Mouse (Mus musculus) liver, embryonic 14.5 days (tissue): ENCODE measurements at regions not wholly inside any gene's neighbourhood (a gene's known extent, or its start where the extent isn't known, plus 50 kb on each side); places are given as distances from the start of the nearest gene placed in this dataset.

Source experiments
- ATAC-seq: fragments of 200-750 bp; cut with Nextera tagmentation; 2 replicates; pipeline ENCODE4 v1.8.0; 2017; ENCODE audit warnings: moderate number of reproducible peaks, mild to moderate bottlenecking, moderate library complexity; ENCODE audit not compliant: insufficient read depth
- DNase-seq, 3 experiments: peaks; one replicate each; pipeline ENCODE4 v3.0.0-alpha.2; 2012 to 2013; ENCODE audit warnings: low read depth in 3 of 3, low spot score in 3 of 3
- H3K27ac ChIP-seq: fragments of 300-500 bp; sonication (generic); 2 replicates; pipeline ENCODE4 v1.5.1; 2014; ENCODE audit warnings: moderate library complexity, mild to moderate bottlenecking, control low read depth, inconsistent platforms
- H3K27me3 ChIP-seq: fragments of 300-500 bp; sonication (generic); 2 replicates; pipeline ENCODE4 v1.6.1; 2014; ENCODE audit warnings: mild to moderate bottlenecking, low read length, moderate library complexity; ENCODE audit not compliant: control insufficient read depth, insufficient read depth
- H3K36me3 ChIP-seq: fragments of 300-500 bp; sonication (generic); replicated peaks from 2 replicates; pipeline ENCODE4 v1.6.1; 2014; ENCODE audit warnings: low read depth; ENCODE audit not compliant: control insufficient read depth, insufficient read depth
- H3K4me1 ChIP-seq, 2 experiments: fragments of 200-500 bp in 1 of 2; fragments of 300-500 bp in 1 of 2; sonication (generic) in 1 of 2; replicated peaks; 2 replicates each; pipeline ENCODE4 v1.6.1; 2012 to 2014; ENCODE audit warnings: antibody characterized with exemption in 1 of 2, inconsistent platforms in 1 of 2, low read length in 1 of 2; ENCODE audit not compliant: control insufficient read depth in 2 of 2, insufficient read depth in 2 of 2
- H3K4me2 ChIP-seq: fragments of 300-500 bp; sonication (generic); 2 replicates; pipeline ENCODE4 v1.6.1; 2014; ENCODE audit warnings: low read depth, mild to moderate bottlenecking, control low read depth, moderate library complexity
- H3K4me3 ChIP-seq, 2 experiments: fragments of 200-500 bp in 1 of 2; fragments of 300-500 bp in 1 of 2; sonication (generic) in 1 of 2; 2 replicates each; pipeline ENCODE4 v1.5.1; 2012 to 2014; ENCODE audit warnings: low read depth in 2 of 2, low read length in 2 of 2, mild to moderate bottlenecking in 2 of 2, control low read depth in 1 of 2, inconsistent platforms in 1 of 2, moderate library complexity in 1 of 2; ENCODE audit not compliant: insufficient read depth in 1 of 2
- H3K9ac ChIP-seq: fragments of 300-500 bp; sonication (generic); replicated peaks from 2 replicates; pipeline ENCODE4 v1.6.1; 2014; ENCODE audit warnings: mild to moderate bottlenecking, control low read depth, moderate library complexity
- H3K9me3 ChIP-seq: fragments of 300-500 bp; sonication (generic); 2 replicates; pipeline ENCODE4 v1.6.1; 2016; ENCODE audit warnings: low read length, mixed read lengths; ENCODE audit not compliant: control insufficient read depth
- CTCF ChIP-seq: IDR thresholded peaks from 2 replicates; pipeline ENCODE4 v1.5.1; 2016; ENCODE audit warnings: antibody characterized with exemption, low read depth, control low read depth
- EP300 ChIP-seq: IDR thresholded peaks from 2 replicates; pipeline ENCODE4 v1.6.1; 2016; ENCODE audit warnings: antibody characterized with exemption, low read depth
- WGBS: fragments of 180-500 bp; shearing (Covaris S2); extraction: QIAGEN DNeasy Blood & Tissue Kit; methylation state at CpG from one replicate; pipeline ENCODE4 v1.1.7; 2014; ENCODE audit not compliant: insufficient replicate concordance; 5-methylcytosine and 5-hydroxymethylcytosine counted together

DNA sequence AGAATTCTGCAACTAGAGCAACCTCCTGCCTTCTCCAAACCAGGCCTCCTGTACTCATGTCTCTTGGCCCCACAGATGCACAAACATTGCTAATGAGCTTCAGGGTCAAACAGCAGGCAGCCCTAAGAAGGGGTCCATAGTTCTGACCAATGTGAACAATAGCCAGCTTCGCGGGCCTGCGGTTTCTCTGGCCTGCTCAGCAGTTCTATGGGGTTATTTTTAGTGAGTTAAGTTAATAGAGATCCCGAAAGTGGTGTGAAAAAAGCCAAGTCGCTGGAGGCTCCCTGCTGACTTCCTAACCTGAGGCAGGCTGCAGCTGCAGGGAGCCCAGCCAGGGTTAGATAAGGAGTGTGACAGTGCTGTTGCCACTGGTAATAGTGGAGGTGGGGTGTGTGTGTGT lies 106.6 kb downstream of the Pdcd6ip start:
- Histone ChIP-seq H3K9ac (no peak overlapping the region), H3K27ac (no peak overlapping the region), H3K4me1 (no peaks in the 10 kb centered on the region), H3K9me3 (no peaks in the 10 kb centered on the region), H3K4me3 (no peak overlapping the region), H3K4me2 (no peak overlapping the region), H3K27me3 (no peaks in the 10 kb centered on the region), H3K36me3 (no peaks in the 10 kb centered on the region)
- 19% methylated on average over 5 of the region's 5 CpGs for WGBS
- DNase-seq, result no peak
- ATAC-seq, result no peak
- TF ChIP-seq EP300, result no peak
- TF ChIP-seq CTCF, result no peak

DNA sequence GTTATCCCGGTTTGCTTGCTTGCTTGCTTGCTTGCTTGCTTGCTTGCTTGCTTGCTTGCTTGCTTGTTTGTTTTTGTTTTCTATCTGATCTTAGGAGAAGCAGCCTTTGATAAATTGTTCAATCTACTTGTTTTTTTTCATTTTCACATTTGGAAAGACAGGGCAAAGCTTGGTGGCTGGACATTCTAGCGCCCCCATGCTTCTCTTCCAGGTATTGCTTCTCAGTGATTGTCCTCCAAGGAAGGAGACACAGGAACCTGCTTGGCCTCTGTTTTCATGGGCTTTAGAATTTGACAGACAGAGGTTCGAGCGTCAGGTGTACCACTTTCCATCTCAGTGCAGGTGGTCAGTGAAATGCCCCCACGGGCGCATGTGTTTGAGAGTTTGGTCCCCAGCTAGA lies 120.8 kb downstream of the Pdcd6ip start:
- no peak overlapping the region for H3K4me3 ChIP-seq
- 51% methylated on average over 6 of the region's 6 CpGs for WGBS
- no peak for ATAC-seq
- no peak for TF ChIP-seq EP300
- TF ChIP-seq CTCF, result no peak
- no peaks in the 10 kb centered on the region for H3K36me3 ChIP-seq
- no peaks in the 10 kb centered on the region for H3K9me3 ChIP-seq
- H3K27ac ChIP-seq, result no peak overlapping the region
- H3K4me2 ChIP-seq, result no peak overlapping the region
- H3K9ac ChIP-seq, result no peak overlapping the region
- DNase-seq, result no peak
- H3K4me1 ChIP-seq, result no peaks in the 10 kb centered on the region
- H3K27me3 ChIP-seq, result no peaks in the 10 kb centered on the region

DNA sequence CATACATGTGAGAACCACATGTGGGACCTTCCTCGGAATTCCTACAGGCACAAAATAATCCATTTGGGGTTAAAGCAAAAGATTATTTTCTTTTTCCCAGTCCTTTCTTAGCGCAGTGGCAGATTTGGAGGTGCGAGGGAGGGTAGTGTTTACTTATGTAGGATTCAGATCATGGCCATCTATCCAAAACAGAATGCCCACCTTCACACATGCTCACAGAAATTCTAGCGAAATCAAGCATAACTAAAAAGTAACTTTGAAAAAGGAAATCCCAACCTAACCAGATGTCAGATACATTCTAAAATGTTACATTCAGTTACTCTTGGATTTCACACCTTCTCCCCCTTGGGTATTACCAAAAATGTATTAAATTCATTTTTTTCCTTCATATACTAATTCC lies 121.6 kb downstream of the Pdcd6ip start:
- Histone ChIP-seq H3K27me3 (no peaks in the 10 kb centered on the region), H3K4me3 (no peak overlapping the region), H3K36me3 (no peaks in the 10 kb centered on the region), H3K4me1 (no peaks in the 10 kb centered on the region), H3K4me2 (no peak overlapping the region), H3K27ac (no peak overlapping the region), H3K9me3 (no peaks in the 10 kb centered on the region), H3K9ac (no peak overlapping the region)
- TF ChIP-seq EP300 (no peak), CTCF (no peak)
- ATAC-seq, result no peak
- 75% methylated on average over 4 of the region's 4 CpGs for WGBS
- no peak for DNase-seq

DNA sequence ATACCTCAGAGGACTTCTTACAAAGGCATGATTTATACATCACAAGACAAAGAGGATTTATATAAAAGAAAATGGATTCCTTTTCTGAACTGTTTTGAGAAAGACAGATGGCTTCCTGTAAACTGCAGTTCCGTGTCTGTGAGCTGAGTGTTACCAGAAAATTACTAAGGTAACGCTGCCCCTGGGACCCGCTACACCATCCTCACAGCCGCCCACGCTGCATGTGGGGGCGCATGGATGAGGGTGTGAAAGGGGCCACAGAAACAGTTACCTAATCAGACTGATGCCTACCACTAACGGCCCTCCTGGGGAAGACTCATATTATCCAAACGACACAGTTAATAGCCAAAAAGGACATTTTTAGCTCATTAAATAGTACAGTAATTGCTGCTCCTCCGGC lies 129.8 kb downstream of the Pdcd6ip start:
- no peak overlapping the region for H3K4me3 ChIP-seq
- ATAC-seq, result no peak
- 69% methylated on average over 9 of the region's 9 CpGs for WGBS
- no peak for DNase-seq
- H3K27me3 ChIP-seq, result no peaks in the 10 kb centered on the region
- H3K9ac ChIP-seq, result no peak overlapping the region
- no peak overlapping the region for H3K4me2 ChIP-seq
- TF ChIP-seq CTCF, result no peak
- no peaks in the 10 kb centered on the region for H3K36me3 ChIP-seq
- H3K27ac ChIP-seq, result no peak overlapping the region
- no peaks in the 10 kb centered on the region for H3K4me1 ChIP-seq
- H3K9me3 ChIP-seq, result no peaks in the 10 kb centered on the region

DNA sequence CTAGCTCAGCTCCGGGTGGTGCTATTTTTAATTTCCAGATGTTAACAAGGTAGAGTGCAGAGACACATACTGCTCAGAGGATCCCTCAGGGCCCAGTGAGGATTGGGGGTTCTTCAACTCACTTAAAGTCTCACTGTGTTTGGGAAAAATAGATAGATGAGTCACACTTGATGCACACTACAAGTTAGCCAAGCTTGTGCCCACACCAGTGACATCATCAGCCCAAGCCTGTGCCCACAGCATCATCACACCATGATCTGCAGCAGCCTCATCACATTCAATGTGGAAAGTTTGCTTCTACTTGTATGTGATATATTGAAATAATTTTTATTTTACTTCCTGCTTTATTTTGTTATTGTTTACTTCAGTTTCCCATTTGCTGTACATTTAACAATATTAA lies 139.2 kb downstream of the Pdcd6ip start:
- no peak overlapping the region for H3K4me3 ChIP-seq
- no peak for DNase-seq
- no peak overlapping the region for H3K27ac ChIP-seq
- ATAC-seq, result no peak
- H3K4me1 ChIP-seq, result no peaks in the 10 kb centered on the region
- no peaks in the 10 kb centered on the region for H3K9me3 ChIP-seq
- no peak overlapping the region for H3K4me2 ChIP-seq
- WGBS, result 59% methylated on average over 1 of the region's 1 CpGs
- H3K27me3 ChIP-seq, result no peaks in the 10 kb centered on the region
- no peak overlapping the region for H3K9ac ChIP-seq
- no peaks in the 10 kb centered on the region for H3K36me3 ChIP-seq
- TF ChIP-seq EP300, result no peak

DNA sequence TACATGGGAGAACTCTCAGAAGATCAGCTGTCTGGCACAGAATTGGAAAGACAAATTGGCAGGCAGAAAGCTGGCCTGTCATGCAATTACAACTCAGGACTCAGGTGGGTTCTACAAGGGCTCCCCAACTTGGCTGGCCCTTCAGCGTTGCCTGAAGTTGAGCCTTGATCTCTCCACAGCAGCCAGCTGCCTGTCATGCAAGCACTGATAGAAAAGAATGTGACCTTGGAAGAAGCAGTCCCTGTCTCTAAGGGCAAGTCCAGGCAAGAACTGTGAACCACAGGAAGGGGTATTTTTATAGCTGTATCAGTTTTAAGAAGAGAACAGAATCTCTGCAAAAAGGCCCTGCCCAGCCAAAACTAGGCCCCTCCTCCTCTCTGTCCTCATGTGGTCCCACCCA lies 140.4 kb downstream of the Pdcd6ip start:
- TF ChIP-seq CTCF, result no peak
- TF ChIP-seq EP300, result no peak
- H3K27ac ChIP-seq, result no peak overlapping the region
- no peak overlapping the region for H3K4me2 ChIP-seq
- DNase-seq (no peak), ATAC-seq (no peak)
- H3K27me3 ChIP-seq, result no peaks in the 10 kb centered on the region
- no peaks in the 10 kb centered on the region for H3K36me3 ChIP-seq
- WGBS, result 52% methylated on average over 1 of the region's 1 CpGs
- H3K9me3 ChIP-seq, result no peaks in the 10 kb centered on the region
- H3K4me1 ChIP-seq, result no peaks in the 10 kb centered on the region
- H3K9ac ChIP-seq, result no peak overlapping the region
- H3K4me3 ChIP-seq, result no peak overlapping the region
